20 mouse cellular contexts compared by ENCODE assay signal in the genomic region with DNA sequence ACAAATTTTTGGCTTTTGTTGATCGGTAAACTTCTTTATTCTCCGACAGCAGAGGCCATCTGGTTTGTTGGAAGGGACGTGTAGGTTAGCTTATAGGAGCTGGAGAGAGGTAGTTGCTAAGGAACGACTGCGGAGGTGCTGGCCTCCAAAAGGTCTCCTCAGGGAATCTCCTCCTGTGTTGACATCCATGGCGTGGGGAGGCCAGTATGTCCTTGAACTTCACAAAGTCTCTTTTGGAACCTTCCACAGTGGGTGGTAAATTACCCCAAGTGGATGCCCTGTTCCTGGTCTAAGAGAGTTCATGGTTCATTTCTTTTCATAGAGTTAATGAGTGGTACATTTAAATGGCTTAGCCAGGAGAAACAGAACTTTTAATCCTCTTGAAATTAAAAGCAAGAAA.
A peak's percentile ranks its signal among the peaks of the same experiment; 100 is the strongest.
DNase-seq lines count a peak whose midpoint lies in the region; ATAC-seq lines count a peak whose summit lies in the region.
"Had no signal": no experiment of that assay in that cellular context is flagged by ENCODE, and none has a peak within 500 bp of the region (broad histone marks: within the 10 kb centered on the region; RNA-seq: fewer than 3 reads in every experiment).

No protein-coding gene starts in this region.

- H3K9me3 ChIP-seq in hindbrain, embryonic 11.5 days (ENCODE audit: control insufficient read depth, low read length) = no peaks in the 10 kb centered on the region
- H3K9me3 ChIP-seq in hindbrain, embryonic 12.5 days (replicated peaks) = no peaks in the 10 kb centered on the region
- no peaks in the 10 kb centered on the region for H3K9me3 ChIP-seq in limb, embryonic 11.5 days (ENCODE audit: control insufficient read depth, low read length)
- H3K9me3 ChIP-seq in limb, embryonic 10.5 days (replicated peaks) = no peaks in the 10 kb centered on the region
- H3K9me3 ChIP-seq: embryonic facial prominence, embryonic 15.5 days; limb, embryonic 13.5 days; liver, embryonic 15.5 days had no signal

- no peak overlapping the region for H3K4me2 ChIP-seq in hindbrain, embryonic 11.5 days (replicated peaks; ENCODE audit: low read depth, low read length)
- H3K4me2 ChIP-seq in hindbrain, embryonic 12.5 days (replicated peaks) = no peak overlapping the region
- H3K4me2 ChIP-seq in limb, embryonic 11.5 days (ENCODE audit: low read depth, severe bottlenecking) = no peak overlapping the region
- H3K4me2 ChIP-seq: embryonic facial prominence, embryonic 15.5 days; limb, embryonic 13.5 days; liver, embryonic 15.5 days had no signal

- DNase-seq in adrenal gland, adult (ENCODE audit: inconsistent age in 2 of 2, low spot score in 1 of 2) = peak; percentile 58 to 81
- DNase-seq in adrenal gland, postnatal 25 days = no peak
- DNase-seq in hindbrain, embryonic 11.5 days (ENCODE audit: low spot score) = peak; percentile 10
- peak; percentile 29 for DNase-seq in limb, embryonic 11.5 days (ENCODE audit: low spot score)
- DNase-seq in limb, embryonic 10.5 days (ENCODE audit: low spot score) = no peak
- peak; percentile 29 for DNase-seq in embryo, embryonic 10.5 days (ENCODE audit: low spot score)
- no peak for DNase-seq in cerebellum, adult 18-20 months
- DNase-seq: cerebellum, postnatal 25 days; forebrain, postnatal 0 days; gastrocnemius, postnatal 14 days; heart, postnatal 14 days; lung, postnatal 10 days; right cerebral cortex, postnatal 4 days had no signal

- ATAC-seq in hindbrain, embryonic 11.5 days (ENCODE audit: low FRiP score) = no peak
- ATAC-seq in hindbrain, embryonic 12.5 days (ENCODE audit: low FRiP score) = no peak
- ATAC-seq in limb, embryonic 11.5 days (ENCODE audit: insufficient number of reproducible peaks, low FRiP score, low TSS enrichment, low read depth) = no peak
- ATAC-seq: forebrain, postnatal 0 days; inflammation-experienced regulatory T-cells, adult 6 months had no signal

- no peak overlapping the region for H3K9ac ChIP-seq in hindbrain, embryonic 11.5 days (ENCODE audit: low read depth, low read length)
- H3K9ac ChIP-seq in hindbrain, embryonic 12.5 days = no peak overlapping the region
- no peak overlapping the region for H3K9ac ChIP-seq in limb, embryonic 11.5 days (ENCODE audit: low read length)
- H3K9ac ChIP-seq: embryonic facial prominence, embryonic 15.5 days; forebrain, postnatal 0 days; limb, embryonic 13.5 days; liver, embryonic 15.5 days had no signal

- no peak overlapping the region for H3K27ac ChIP-seq in hindbrain, embryonic 11.5 days (ENCODE audit: low read depth, low read length)
- no peak overlapping the region for H3K27ac ChIP-seq in hindbrain, embryonic 12.5 days
- H3K27ac ChIP-seq in limb, embryonic 11.5 days (replicated peaks; ENCODE audit: low read depth, low read length) = no peak overlapping the region
- no peak overlapping the region; the same call in 1 of the 2 replicates for H3K27ac ChIP-seq in limb, embryonic 10.5 days
- H3K27ac ChIP-seq: embryonic facial prominence, embryonic 15.5 days; left cerebral cortex, adult 2 months; limb, embryonic 13.5 days; liver, embryonic 15.5 days had no signal

- no peaks in the 10 kb centered on the region for H3K36me3 ChIP-seq in hindbrain, embryonic 11.5 days (ENCODE audit: control insufficient read depth, insufficient read depth, low read length)
- H3K36me3 ChIP-seq in hindbrain, embryonic 12.5 days = no peaks in the 10 kb centered on the region
- no peaks in the 10 kb centered on the region for H3K36me3 ChIP-seq in limb, embryonic 11.5 days (ENCODE audit: control insufficient read depth, insufficient read depth, low read length)
- H3K36me3 ChIP-seq in limb, embryonic 10.5 days = no peaks in the 10 kb centered on the region
- H3K36me3 ChIP-seq: embryonic facial prominence, embryonic 15.5 days; limb, embryonic 13.5 days; liver, embryonic 15.5 days had no signal

- no peaks in the 10 kb centered on the region for H3K4me1 ChIP-seq in hindbrain, embryonic 11.5 days (replicated peaks; ENCODE audit: control insufficient read depth, insufficient read depth, low read length)
- H3K4me1 ChIP-seq in hindbrain, embryonic 12.5 days = no peaks in the 10 kb centered on the region
- no peaks in the 10 kb centered on the region for H3K4me1 ChIP-seq in limb, embryonic 11.5 days (ENCODE audit: control insufficient read depth, insufficient read depth, low read length)
- H3K4me1 ChIP-seq in limb, embryonic 10.5 days = peaks cover 19% of the 10 kb centered on the region
- H3K4me1 ChIP-seq: embryonic facial prominence, embryonic 15.5 days; liver, embryonic 15.5 days had no signal

- no peaks in the 10 kb centered on the region for H3K27me3 ChIP-seq in hindbrain, embryonic 11.5 days (ENCODE audit: control insufficient read depth, insufficient read depth, low read length)
- H3K27me3 ChIP-seq in hindbrain, embryonic 12.5 days = no peaks in the 10 kb centered on the region
- H3K27me3 ChIP-seq in limb, embryonic 11.5 days (ENCODE audit: control insufficient read depth, insufficient read depth, low read length) = no peaks in the 10 kb centered on the region
- no peaks in the 10 kb centered on the region for H3K27me3 ChIP-seq in limb, embryonic 10.5 days (ENCODE audit: low read depth, poor library complexity, severe bottlenecking)
- H3K27me3 ChIP-seq: embryonic facial prominence, embryonic 15.5 days; limb, embryonic 13.5 days; liver, embryonic 15.5 days had no signal

- WGBS in hindbrain, embryonic 11.5 days = 28% methylated on average over 6 of the region's 6 CpGs
- WGBS in hindbrain, embryonic 12.5 days = 25% methylated on average over 6 of the region's 6 CpGs
- 37% methylated on average over 6 of the region's 6 CpGs for WGBS in limb, embryonic 11.5 days
- WGBS in limb, embryonic 10.5 days = 47% methylated on average over 6 of the region's 6 CpGs

- no peak overlapping the region for H3K4me3 ChIP-seq in hindbrain, embryonic 11.5 days (ENCODE audit: low read depth, low read length)
- no peak overlapping the region for H3K4me3 ChIP-seq in hindbrain, embryonic 12.5 days
- no peak overlapping the region for H3K4me3 ChIP-seq in limb, embryonic 11.5 days (ENCODE audit: low read depth, low read length)
- no peak overlapping the region for H3K4me3 ChIP-seq in limb, embryonic 10.5 days
- H3K4me3 ChIP-seq: embryonic facial prominence, embryonic 15.5 days; left cerebral cortex, adult 2 months; limb, embryonic 13.5 days; liver, embryonic 15.5 days; myocyte had no signal

Comparison
In these comparisons a context has a peak if more than half of its experiments do, and no peak if none do; other contexts are left out.
1. DNase-seq: peak in adrenal gland, adult (2 of 2), hindbrain, embryonic 11.5 days (single experiment), limb, embryonic 11.5 days (single experiment) and embryo, embryonic 10.5 days (single experiment); none in adrenal gland, postnatal 25 days (single experiment), limb, embryonic 10.5 days (single experiment) and cerebellum, adult 18-20 months (0 of 2).